Mouse (Mus musculus): ENCODE data around the gene Uba6. TPM values are rescaled to one million over a fixed set of nuclear protein-coding genes. Genes with fewer than 3 reads are reported as not detected.

Uba6 gene
- 6.7 and 8.4 TPM in 2 replicates for polyA plus RNA-seq (2015; fragmentation: Nextera tagmentation; extraction: Ambion mirVana)

GRCm38 (mm10) chr5:86172449-86173161, at the start of gene Uba6:
Uba6 (minus strand) TSS chr5:86172803.

GRCm38 (mm10) chr5:86197801-86198200, 25.2 kb upstream of the Uba6 start, which contains the start of gene Gnrhr:
Gnrhr (minus strand) TSS chr5:86197901.

DNA sequence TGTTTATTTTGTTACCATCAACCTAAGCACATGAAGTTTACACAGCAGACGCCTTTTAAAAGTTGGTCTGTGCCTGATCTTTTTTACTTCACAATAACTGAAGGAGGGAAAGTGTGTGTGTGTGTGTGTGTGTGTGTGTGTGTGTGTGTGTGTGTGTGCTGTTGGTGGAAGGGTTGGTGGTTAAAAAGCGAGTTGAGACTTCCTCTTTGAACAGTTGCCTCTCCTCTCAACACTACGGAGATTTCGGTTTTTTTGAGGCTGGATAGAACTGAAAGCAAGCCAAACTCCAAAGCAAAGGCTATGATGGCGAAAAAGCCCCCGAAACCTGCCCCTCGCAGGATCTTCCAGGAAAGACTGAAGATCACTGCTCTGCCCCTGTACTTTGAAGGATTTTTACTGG, 101.1 kb downstream of the Uba6 start, which contains the start of gene Stap1:
Stap1 (plus strand) TSS at position 209 of the 400 bp plus-strand sequence.

DNA sequence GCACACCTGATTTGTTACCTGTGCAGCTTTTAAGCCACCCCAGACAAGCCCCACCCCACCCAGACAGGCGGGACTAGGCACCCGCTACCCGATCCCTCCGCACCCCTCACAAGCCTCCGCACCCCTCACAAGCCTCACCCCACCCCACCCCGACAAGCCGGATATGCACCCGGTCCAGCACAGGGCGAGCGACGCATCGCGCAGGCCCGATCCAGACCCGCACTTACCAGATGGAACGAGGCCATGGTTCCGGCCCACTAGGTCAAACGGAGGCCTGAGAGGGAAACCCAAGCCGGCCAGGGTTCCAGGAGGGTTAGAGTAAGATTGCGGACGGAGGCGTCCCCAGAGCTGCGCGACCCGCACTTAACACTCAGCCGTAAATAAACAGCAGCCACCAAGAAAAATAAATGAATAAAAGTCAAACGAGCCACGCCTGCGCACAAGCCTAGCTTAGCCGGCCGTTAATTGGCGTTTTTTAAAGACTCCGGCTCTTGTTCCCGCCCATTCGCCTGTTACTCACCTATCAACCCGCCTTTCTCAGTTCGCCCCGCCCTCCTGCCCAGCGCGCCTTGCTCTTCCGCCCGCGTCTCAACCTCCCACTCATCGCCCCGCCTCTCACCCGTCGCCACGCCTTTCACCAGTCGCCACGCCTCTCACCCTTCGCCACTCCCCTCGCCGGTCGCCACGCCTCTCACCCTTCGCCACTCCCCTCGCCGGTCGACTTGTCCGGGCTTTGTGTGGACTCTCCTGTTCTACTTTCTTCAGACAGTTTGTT, 107.3 kb downstream of the Uba6 start, which contains the start of gene Cenpc1:
Cenpc1 (minus strand) TSS at position 483 of the 775 bp plus-strand sequence.

Other genes with a start within 250 kb of the Uba6 start
- gene Cenpc1, start 107.2 kb downstream of the Uba6 start, polyA plus RNA-seq (2015; fragmentation: Nextera tagmentation; extraction: Ambion mirVana): 9.4 and 12.5 TPM in 2 replicates
- 0.23 and 0.27 TPM in 2 replicates for gene Stap1, start 101.1 kb downstream of the Uba6 start, polyA plus RNA-seq (2015; fragmentation: Nextera tagmentation; extraction: Ambion mirVana)
- gene Gnrhr, start 25.1 kb upstream of the Uba6 start, polyA plus RNA-seq (2015; fragmentation: Nextera tagmentation; extraction: Ambion mirVana): not detected in 2 replicates
- not detected in 2 replicates for gene Tmprss11c, start 116.5 kb upstream of the Uba6 start, polyA plus RNA-seq (2015; fragmentation: Nextera tagmentation; extraction: Ambion mirVana)
- not detected in 2 replicates for gene Tmprss11d, start 200.6 kb upstream of the Uba6 start, polyA plus RNA-seq (2015; fragmentation: Nextera tagmentation; extraction: Ambion mirVana)